Mouse (Mus musculus) heart, postnatal 14 days (tissue): ENCODE results near the gene Vmn2r56. TPM values are rescaled to one million over a fixed set of nuclear protein-coding genes. Genes with fewer than 3 reads are reported as not detected.
A peak's percentile ranks its signal among the peaks of the same experiment; 100 is the strongest.
"Not testable (repeated sequence)": the region's sequence is repeated elsewhere in the genome, so short reads cannot be mapped to it uniquely, and the experiment has no call there.

ENCODE experiments used
- DNase-seq, 2 experiments: peaks; one replicate each; pipeline ENCODE4 v3.0.0; 2021 to 2022
- intact Hi-C: fragments of 180-260 bp; cut with DNase I; formaldehyde crosslinking; loops from one replicate; pipeline ENCODE4 v1.15.1; 2025
- long read RNA-seq, 2 experiments: library from polyadenylated mRNA; stranded (forward); transcript quantifications; one replicate each; pipeline ENCODE4 v2.0.0; 2021
- total RNA-seq, 2 experiments: library from RNA; stranded (reverse); gene quantifications; 2 replicates each; pipeline ENCODE4 v1.2.3; 2021

The Vmn2r56 gene
- not detected for total RNA-seq
- long read RNA-seq, experiment 1 = 0 reads
- long read RNA-seq, experiment 2 = 0 reads

DNA sequence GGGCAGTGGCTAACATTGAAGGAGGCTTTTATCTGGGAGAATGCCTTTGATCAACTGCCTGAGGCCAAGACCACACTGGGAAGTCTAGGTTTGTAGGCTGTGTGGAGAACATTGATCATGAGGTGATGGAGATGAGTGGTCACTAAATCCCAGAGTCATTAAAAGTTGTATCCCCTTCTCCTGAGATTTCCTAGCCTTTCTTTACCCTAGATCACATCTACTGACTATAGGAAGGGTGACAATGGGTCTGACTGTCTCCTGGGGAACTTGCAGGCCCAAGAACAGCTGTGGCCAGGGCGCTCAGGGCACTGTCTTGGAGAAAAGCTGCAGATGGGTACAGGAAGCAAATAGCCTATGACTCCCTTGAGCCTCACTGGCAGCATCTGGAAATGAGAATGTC is at the start of gene Vmn2r56:
Gene Vmn2r56 (minus strand): TSS at position 101 of the 400 bp plus-strand sequence.
- DNase-seq = no peak
- intact Hi-C loops = no loop called here

DNA sequence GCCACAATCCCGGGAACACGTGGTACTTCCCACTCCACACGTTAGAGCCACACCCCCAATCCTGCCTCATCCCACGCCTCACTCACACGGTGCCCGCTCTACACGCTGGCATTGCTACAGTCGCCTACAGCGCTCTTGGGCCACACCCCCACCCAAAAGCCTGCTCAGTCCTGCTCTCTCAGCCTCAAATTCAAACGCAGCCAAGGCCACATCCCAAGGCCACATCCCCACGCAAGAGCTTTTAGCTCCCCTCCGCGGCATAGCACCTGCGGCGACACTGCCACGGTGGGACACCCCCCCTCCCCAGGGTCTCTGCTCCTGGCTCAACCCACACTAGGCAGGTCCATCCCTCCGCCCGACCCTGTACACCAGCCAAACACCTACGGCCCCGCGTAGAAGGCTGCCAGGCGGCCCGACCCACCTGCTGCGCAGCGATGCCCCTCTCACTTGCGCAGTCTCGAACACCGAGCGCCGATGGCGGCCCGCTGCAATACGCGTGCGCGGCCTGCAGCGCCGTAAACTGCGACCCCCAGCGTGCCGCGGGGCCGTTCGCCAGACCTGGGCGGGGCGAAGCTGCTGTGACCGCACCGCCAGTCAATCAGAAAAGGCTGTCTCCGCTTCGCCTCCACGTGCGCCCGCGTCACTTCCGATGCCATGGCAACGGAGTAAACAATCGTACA is 45.5 kb upstream of the Vmn2r56 start:
- intact Hi-C loops = no loop called here
- DNase-seq = peak; percentile 79 to 87

DNA sequence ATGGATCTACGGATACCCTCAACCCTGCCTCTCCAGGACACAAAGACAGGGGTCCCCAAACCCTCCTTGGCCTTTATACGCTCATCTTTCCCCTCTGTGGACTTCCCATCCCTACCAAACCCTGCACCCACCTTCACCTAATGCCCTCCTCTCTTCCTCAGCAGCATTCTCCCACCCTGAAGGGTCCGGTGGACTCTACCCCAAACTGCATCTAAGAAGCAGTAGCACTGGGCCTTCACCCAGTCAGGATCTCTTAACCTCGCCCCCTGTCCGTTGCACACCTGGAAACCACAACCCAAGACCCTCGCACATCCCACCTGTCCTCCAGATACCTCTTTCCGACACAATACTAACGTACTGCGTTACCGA is 45.0 kb upstream of the Vmn2r56 start:
- no peak for DNase-seq
- intact Hi-C loops = no loop called here

DNA sequence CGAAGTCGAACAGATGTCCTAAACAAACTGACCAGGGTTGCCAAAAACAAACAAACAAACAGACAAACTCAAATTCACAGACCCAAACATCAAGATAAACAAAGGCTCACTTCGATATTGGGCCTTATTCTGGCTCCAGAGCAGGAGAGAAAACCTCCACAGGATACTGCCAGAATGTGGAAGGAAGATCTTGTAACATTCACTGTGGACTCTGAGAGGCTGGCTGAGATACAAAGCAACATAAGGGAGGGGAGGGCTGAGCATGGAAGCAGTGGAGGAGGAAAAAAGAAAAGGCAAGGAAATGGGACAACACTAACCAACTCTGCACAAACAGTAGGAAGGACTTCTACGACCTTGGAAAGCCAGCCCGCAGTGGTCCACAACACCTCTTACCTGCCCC is 44.3 kb upstream of the Vmn2r56 start:
- intact Hi-C loops = no loop called here
- no peak for DNase-seq

DNA sequence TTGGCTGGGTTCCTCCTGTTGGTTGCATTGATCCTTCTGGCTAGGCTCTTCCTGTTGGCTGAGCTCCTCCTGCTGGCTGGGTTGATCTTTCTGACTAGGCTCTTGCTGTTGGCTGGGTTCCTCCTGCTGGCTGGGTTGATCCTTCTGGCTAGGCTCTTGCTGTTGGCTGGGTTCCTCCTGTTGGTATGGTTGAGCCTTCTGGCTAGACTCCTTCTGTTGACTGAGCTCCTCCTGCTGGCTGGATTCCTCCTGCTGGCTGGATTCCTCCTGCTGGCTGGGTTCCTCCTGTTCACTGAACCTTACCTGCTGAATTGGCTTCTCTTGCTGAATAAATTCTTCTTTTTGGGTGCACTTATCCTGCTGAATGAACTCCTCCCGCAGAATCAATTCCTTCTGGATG is 39.8 kb upstream of the Vmn2r56 start:
- DNase-seq = peak; percentile 11 to 23
- intact Hi-C loops = no loop called here

DNA sequence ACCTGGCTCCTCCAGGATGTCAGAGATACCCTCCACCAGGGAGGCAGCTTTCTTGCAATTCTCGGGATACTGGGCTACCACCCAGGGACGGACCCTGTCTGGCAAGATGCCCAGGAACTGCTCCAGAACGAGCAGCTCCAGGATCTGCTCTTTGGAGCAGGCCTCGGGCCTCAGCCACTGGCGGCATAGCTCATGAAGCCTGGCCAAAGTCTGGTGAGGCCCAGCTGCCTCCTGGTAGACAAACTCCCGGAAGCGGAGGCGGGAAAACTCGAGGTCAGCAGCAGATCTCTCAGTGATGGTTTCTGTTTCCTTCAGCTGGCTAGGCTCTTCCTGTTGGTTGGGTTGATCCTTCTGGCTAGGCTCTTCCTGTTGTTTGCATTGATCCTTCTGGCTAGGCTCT is 39.3 kb upstream of the Vmn2r56 start:
- intact Hi-C loops = no loop called here
- no peak for DNase-seq

DNA sequence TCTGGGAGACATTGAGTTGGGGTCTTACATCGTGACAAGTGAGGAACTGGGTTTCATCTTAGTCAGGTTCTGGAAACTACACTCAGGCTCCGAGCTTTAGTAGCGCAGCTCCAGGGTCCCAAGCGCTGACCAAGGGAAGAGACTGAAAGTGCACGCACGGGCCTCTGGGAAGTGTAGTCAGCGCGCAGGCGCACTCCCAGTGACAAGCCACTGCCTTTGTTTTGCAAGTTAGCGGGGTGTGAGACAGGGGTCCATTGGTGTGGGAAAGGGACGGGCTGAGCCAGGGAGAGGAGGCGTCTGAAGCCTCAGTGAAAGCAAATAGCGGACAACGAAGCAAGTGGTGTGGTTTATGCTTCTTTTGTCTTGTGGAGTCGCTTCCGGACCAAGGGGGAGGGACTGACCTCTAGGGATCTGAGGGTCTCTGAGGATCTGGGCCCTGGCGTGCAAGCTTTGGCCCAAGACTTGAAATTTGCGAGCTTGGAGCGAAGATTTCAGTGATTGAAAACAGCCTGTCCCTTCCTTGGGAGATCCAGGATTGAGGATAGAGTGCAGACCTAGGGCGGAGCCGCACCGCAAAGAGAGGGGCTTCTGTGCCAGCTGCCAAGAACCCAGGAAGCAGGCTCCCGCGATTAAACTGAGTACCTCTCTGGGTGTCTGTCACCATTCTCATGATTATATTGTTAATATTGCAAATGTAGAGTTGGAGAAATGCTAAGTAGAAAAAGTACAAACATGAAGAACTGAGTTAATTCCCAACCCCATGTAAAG is 14.8 kb upstream of the Vmn2r56 start:
- intact Hi-C loops = no loop called here
- DNase-seq = no peak

DNA sequence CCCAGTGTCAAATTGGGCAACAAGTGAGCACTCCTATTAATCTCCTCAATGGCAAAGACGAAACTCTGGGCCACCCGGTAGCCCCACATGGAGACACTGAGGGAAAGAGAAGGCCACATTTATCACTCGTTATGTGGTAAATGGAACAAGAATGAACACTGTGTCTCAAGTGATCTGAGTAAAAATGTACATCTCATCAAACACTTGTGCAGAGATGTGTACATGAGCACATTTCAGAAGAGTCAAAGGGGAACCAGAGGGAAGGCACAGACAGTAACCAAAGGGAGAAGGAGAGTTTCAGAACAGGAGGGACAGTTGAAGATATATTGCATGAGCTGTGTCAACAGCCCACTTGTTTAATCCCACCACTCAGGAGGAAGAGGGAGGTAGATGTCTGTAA is 49.9 kb downstream of the Vmn2r56 start, which contains the start of gene Vmn2r55:
Gene Vmn2r55 (minus strand): TSS at position 101 of the 400 bp plus-strand sequence.
- intact Hi-C loops, DNase-seq: not testable (repeated sequence)

DNA sequence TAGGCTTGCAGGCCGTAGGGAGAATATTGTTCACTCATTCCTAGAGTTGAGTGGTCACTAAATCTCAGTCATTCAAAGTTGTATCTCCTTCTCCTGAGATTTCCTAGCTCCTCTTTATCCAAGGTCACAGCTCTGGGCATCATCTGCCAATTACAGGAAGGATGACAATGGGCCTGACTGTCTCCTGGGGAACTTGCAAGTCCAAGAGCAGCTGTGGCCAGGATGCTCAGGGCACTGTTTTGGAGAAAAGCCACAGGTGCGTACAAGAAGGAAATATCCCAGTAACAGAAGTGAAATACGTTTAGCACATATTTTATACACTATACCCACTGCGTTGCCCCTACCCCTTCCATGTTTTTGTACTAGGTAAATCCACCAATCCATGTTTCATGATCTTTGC is 94.6 kb downstream of the Vmn2r56 start, which contains the start of gene Vmn2r54:
Gene Vmn2r54 (minus strand): TSS at position 101 of the 400 bp plus-strand sequence.
- DNase-seq, intact Hi-C loops: not testable (repeated sequence)

Other genes with a start within 250 kb of the Vmn2r56 start
- gene 2900092C05Rik, start 222.5 kb downstream of the Vmn2r56 start, total RNA-seq = not detected
- under 1 TPM; 0.02 TPM for gene Vmn2r53, start 126.2 kb downstream of the Vmn2r56 start, total RNA-seq
- gene Vmn2r54, start 94.7 kb downstream of the Vmn2r56 start, total RNA-seq = not detected
- not detected for gene Vmn2r55, start 50.0 kb downstream of the Vmn2r56 start, total RNA-seq
- gene Zscan18, start 68.6 kb upstream of the Vmn2r56 start, total RNA-seq = 1 to 10 TPM; 1.4 TPM
- 1 to 10 TPM; 8.6 to 9.3 TPM for gene Zfp329, start 83.9 kb upstream of the Vmn2r56 start, total RNA-seq
- gene Zfp110, start 99.8 kb upstream of the Vmn2r56 start, total RNA-seq = 10 to 100 TPM; 15.1 to 17.3 TPM
- 1 to 10 TPM; 3.9 to 4.0 TPM for gene Zfp128, start 146.2 kb upstream of the Vmn2r56 start, total RNA-seq
- gene Zscan22, start 162.8 kb upstream of the Vmn2r56 start, total RNA-seq = 1 to 10 TPM; 6.6 to 6.8 TPM
- 100 to 1,000 TPM; 536 to 584 TPM for gene Rps5, start 187.3 kb upstream of the Vmn2r56 start, total RNA-seq
- gene Rnf225, start 192.4 kb upstream of the Vmn2r56 start, total RNA-seq = under 1 TPM; 0.22 to 0.29 TPM
- 1 to 10 TPM; 4.1 to 4.5 TPM for gene Zfp324, start 230.8 kb upstream of the Vmn2r56 start, total RNA-seq
- gene Zfp446, start 242.8 kb upstream of the Vmn2r56 start, total RNA-seq = 1 to 10 TPM; 2.6 to 3.3 TPM